Mouse (Mus musculus) kidney, embryonic 14.5 days (tissue): ENCODE data around the gene Acyp1. TPM values are rescaled to one million over a fixed set of nuclear protein-coding genes. Genes with fewer than 3 reads are reported as not detected.

Experiments
- ATAC-seq: fragments of 200-750 bp; cut with Nextera tagmentation; 2 replicates; pipeline ENCODE4 v1.8.0; 2017; ENCODE audit warnings: moderate number of reproducible peaks, mild to moderate bottlenecking, moderate TSS enrichment, moderate library complexity; ENCODE audit not compliant: low FRiP score, low TSS enrichment
- H3K27ac ChIP-seq: fragments of 300-500 bp; sonication (generic); 2 replicates; pipeline ENCODE4 v1.5.1; 2014; ENCODE audit warnings: low read depth, mild to moderate bottlenecking, low read length, moderate library complexity, mixed read lengths
- H3K27me3 ChIP-seq: fragments of 300-500 bp; sonication (generic); 2 replicates; pipeline ENCODE4 v1.6.1; 2014; ENCODE audit warnings: mild to moderate bottlenecking, low read length; ENCODE audit not compliant: control insufficient read depth, insufficient read depth
- H3K36me3 ChIP-seq: fragments of 300-500 bp; sonication (generic); 2 replicates; pipeline ENCODE4 v1.6.1; 2014; ENCODE audit warnings: low read length, mixed read lengths; ENCODE audit not compliant: control insufficient read depth, insufficient read depth
- H3K4me1 ChIP-seq: fragments of 300-500 bp; sonication (generic); 2 replicates; pipeline ENCODE4 v1.6.1; 2014; ENCODE audit warnings: low read length, mixed read lengths; ENCODE audit not compliant: control insufficient read depth, insufficient read depth
- H3K4me2 ChIP-seq: fragments of 300-500 bp; sonication (generic); replicated peaks from 2 replicates; pipeline ENCODE4 v1.6.1; 2014; ENCODE audit warnings: low read depth, mild to moderate bottlenecking, low read length
- H3K4me3 ChIP-seq: fragments of 300-500 bp; sonication (generic); 2 replicates; pipeline ENCODE4 v1.5.1; 2014; ENCODE audit warnings: mild to moderate bottlenecking, low read length
- H3K9ac ChIP-seq: fragments of 300-500 bp; sonication (generic); 2 replicates; pipeline ENCODE4 v1.6.1; 2014; ENCODE audit warnings: low read depth, mild to moderate bottlenecking, low read length, moderate library complexity
- H3K9me3 ChIP-seq: fragments of 300-500 bp; sonication (generic); 2 replicates; pipeline ENCODE4 v1.6.1; 2016; ENCODE audit warnings: low read length; ENCODE audit not compliant: control insufficient read depth
- WGBS: fragments of 180-500 bp; shearing (Covaris S2); extraction: QIAGEN DNeasy Blood & Tissue Kit; methylation state at CpG from one replicate; pipeline ENCODE4 v1.1.7; 2014; 5-methylcytosine and 5-hydroxymethylcytosine counted together
- microRNA-seq: library from miRNA; unstranded; fragments of <30 nt; microRNA quantifications from one replicate; pipeline ENCODE4, GENCODE M21; 2016
- polyA plus RNA-seq: library from polyadenylated mRNA; unstranded; fragments of >200 nt; fragmentation: Nextera tagmentation; extraction: Ambion mirVana; gene quantifications from 2 replicates; pipeline ENCODE4 v1.2.1, GENCODE M21; 2014

The Acyp1 gene
- polyA plus RNA-seq, 1 experiment from 2014 or later: 57.7 TPM

GRCm38 (mm10) chr12:85233376-85234358 is 54.6 kb downstream of the Acyp1 start:
- 0 out of 2 replicates have a peak overlapping the region, but pooled peaks have one; percentile 30 for H3K27ac ChIP-seq
- no peak for ATAC-seq
- H3K4me1 ChIP-seq: peaks cover 22% of the 10 kb centered on the region
- no peaks in the 10 kb centered on the region; the same call in 1 of the 2 replicates for H3K36me3 ChIP-seq
- no peak overlapping the region for H3K9ac ChIP-seq
- H3K27me3 ChIP-seq: no peaks in the 10 kb centered on the region
- WGBS: 44% methylated on average over 21 of the region's 21 CpGs
- H3K4me2 ChIP-seq: no peak overlapping the region
- no peaks in the 10 kb centered on the region for H3K9me3 ChIP-seq
- H3K4me3 ChIP-seq: no peak overlapping the region

- Histone ChIP-seq H3K27ac (peak overlapping the region; percentile 90), H3K4me2 (peak overlapping the region; percentile 10; the same call in 1 of the 2 replicates), H3K9ac (peak overlapping the region; percentile 34; the same call in 1 of the 2 replicates), H3K36me3 (peaks cover 38% of the 10 kb centered on the region), H3K4me1 (peaks cover 32% of the 10 kb centered on the region), H3K27me3 (no peaks in the 10 kb centered on the region), H3K4me3 (no peak overlapping the region), H3K9me3 (no peaks in the 10 kb centered on the region)
- 28% methylated on average over 15 of the region's 15 CpGs for WGBS
- peak; percentile 58 for ATAC-seq
Measured at GRCm38 (mm10) chr12:85227876-85228599, 60.2 kb downstream of the Acyp1 start.

GRCm38 (mm10) chr12:85227227-85227626 is 61.0 kb downstream of the Acyp1 start:
- peak; percentile 92 for ATAC-seq
- no peak overlapping the region for H3K4me3 ChIP-seq
- H3K9me3 ChIP-seq: no peaks in the 10 kb centered on the region
- no peaks in the 10 kb centered on the region for H3K27me3 ChIP-seq
- no peak overlapping the region for H3K4me2 ChIP-seq
- H3K9ac ChIP-seq: no peak overlapping the region
- peaks cover 29% of the 10 kb centered on the region for H3K4me1 ChIP-seq
- H3K27ac ChIP-seq: peak overlapping the region; percentile 90
- peaks cover 46% of the 10 kb centered on the region for H3K36me3 ChIP-seq
- WGBS: 10% methylated on average over 7 of the region's 7 CpGs

Small RNA genes within 50 kb of the gene (microRNA-seq; reads per million reads assigned to microRNA genes)
- not detected for gene Mir6938

Other genes starting within 250 kb of the Acyp1 start
- gene Prox2, start 177.7 kb downstream of the Acyp1 start, polyA plus RNA-seq: 2.9 and 3.3 TPM in 2 replicates
- 68.1 and 119 TPM in 2 replicates for gene Dlst, start 177.6 kb downstream of the Acyp1 start, polyA plus RNA-seq
- 0.61 and 1.0 TPM in 2 replicates for gene Rps6kl1, start 137.2 kb downstream of the Acyp1 start, polyA plus RNA-seq
- 16.3 and 21.9 TPM in 2 replicates for gene Pgf, start 110.6 kb downstream of the Acyp1 start, polyA plus RNA-seq
- gene Eif2b2, start 69.0 kb downstream of the Acyp1 start, polyA plus RNA-seq: 95.7 and 105 TPM in 2 replicates
- 6.2 and 10.8 TPM in 2 replicates for gene Mlh3, start 17.8 kb downstream of the Acyp1 start, polyA plus RNA-seq
- 2.0 and 3.2 TPM in 2 replicates for gene Zc2hc1c, start 153 bp upstream of the Acyp1 start, polyA plus RNA-seq
- 13.1 and 19.1 TPM in 2 replicates for gene Nek9, start 50.9 kb upstream of the Acyp1 start, polyA plus RNA-seq
- 314 and 356 TPM in 2 replicates for gene Tmed10, start 86.4 kb upstream of the Acyp1 start, polyA plus RNA-seq
- 1.6 and 3.0 TPM in 2 replicates for gene Fos, start 185.5 kb upstream of the Acyp1 start, polyA plus RNA-seq